Mouse (Mus musculus): Measurements from ENCODE around the gene Scg5.
A peak's percentile ranks its signal among the peaks of the same experiment; 100 is the strongest.

The Scg5 gene

GRCm38 (mm10) chr2:113828943-113829882 is at the start of gene Scg5:
Scg5 (minus strand) TSS chr2:113829121.
- DNase-seq (ENCODE audit: low spot score in 2 of 2), result peak; percentile 92 to 94

DNA sequence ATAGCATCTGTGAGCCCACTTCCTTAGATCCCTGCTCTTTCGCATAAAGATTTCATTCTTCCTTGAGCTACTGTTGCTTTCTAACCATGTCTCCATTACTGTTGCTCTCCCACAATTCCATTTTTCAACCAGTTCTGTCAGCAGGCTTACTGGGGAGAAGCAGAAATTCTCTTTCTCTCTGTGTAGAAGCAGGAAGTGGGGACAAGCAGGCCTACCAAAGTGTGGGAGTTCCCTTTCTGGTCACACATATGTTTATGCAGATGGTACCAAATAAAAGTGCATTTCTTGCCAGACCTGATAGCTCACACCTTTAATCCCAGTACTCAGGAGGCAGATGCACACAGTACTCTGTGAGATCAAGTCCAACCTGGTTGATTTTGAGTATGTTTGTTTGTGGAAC is 41.2 kb upstream of the Scg5 start:
- DNase-seq (ENCODE audit: low spot score in 2 of 2), result no peak

DNA sequence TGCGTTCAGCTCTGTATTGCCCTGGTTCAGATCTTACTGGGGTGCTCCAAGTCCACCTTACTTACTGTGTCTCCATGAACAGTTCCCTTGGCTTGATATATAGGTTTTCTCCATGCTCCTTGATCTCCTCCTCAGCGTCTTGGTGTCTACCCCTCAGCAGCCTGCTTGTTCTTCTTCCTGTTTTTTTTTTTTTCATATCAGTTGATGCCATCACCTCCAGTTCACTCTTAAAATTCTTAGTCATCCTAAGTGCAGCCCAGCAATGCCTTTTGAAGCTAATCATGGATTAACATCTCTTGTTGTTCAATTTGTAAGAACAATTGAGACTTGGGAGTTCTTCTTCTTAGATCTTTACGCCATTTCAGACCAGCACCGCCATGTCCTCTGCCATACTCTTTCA is 39.5 kb upstream of the Scg5 start:
- DNase-seq (ENCODE audit: low spot score in 2 of 2), result no peak

GRCm38 (mm10) chr2:113866155-113866554 is 37.2 kb upstream of the Scg5 start:
- DNase-seq (ENCODE audit: low spot score in 2 of 2), result no peak

DNA sequence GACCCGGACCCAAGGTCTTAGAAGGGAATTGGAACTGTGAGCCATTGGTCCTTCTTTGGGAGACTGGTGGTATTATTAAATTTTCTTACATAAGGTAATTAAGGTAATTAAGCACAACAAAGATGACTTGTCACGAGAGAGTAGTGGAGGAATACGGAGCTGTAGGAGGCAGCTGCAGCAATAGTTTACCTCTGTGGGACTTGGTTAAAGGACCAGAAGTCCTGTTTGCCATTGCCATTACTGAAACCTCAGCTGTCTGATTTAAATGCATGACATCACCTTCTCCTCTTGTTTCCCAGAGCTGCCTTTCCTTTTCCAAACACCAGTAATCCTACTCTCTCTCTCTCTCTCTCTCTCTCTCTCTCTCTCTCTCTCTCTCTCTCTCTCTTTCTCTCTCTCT is 20.2 kb upstream of the Scg5 start:
- DNase-seq (ENCODE audit: low spot score in 2 of 2), result peak in 1 of 2 experiments; percentile 43

- peak; percentile 93 for DNase-seq (ENCODE audit: low spot score in 2 of 2)
Observed at GRCm38 (mm10) chr2:113848245-113849121, 19.6 kb upstream of the Scg5 start, which contains the start of gene Arhgap11a. Arhgap11a (minus strand) TSS chr2:113848661.

DNA sequence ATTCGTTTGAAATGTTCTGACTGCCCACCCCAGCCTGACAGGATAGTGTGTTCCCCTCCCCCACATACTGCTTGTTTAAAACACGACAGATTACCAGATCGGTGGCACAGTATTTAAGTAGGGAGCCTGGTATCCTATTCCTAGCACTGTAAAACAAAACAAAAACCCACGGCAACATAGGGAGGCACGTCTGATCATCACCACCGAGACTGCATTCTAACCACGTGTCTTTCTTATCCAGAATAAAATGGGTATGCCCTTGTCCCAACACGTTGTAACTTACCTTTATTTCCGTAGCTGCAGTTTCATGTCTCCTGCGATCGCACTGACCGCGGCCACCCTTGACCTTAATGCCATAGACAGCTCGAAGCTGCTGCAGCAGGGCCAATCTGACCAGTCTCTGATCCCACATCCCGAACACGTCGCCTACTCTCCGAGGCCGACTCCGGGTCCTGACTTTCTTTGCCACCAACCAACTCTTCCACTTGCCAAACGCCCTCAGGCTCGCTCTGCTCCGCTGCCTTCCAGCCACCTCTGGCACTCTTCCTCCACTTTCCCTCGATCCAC is 18.8 kb upstream of the Scg5 start:
- peak in 1 of 2 experiments; percentile 43 for DNase-seq (ENCODE audit: low spot score in 2 of 2)

GRCm38 (mm10) chr2:113845081-113845480 is 16.2 kb upstream of the Scg5 start:
- no peak for DNase-seq (ENCODE audit: low spot score in 2 of 2)

- no peak for DNase-seq (ENCODE audit: low spot score in 2 of 2)
Observed at GRCm38 (mm10) chr2:113841656-113842437, 12.9 kb upstream of the Scg5 start.

- DNase-seq (ENCODE audit: low spot score in 2 of 2), result no peak
Observed at GRCm38 (mm10) chr2:113839488-113839887, 10.6 kb upstream of the Scg5 start.

- no peak for DNase-seq (ENCODE audit: low spot score in 2 of 2)
Observed at GRCm38 (mm10) chr2:113835219-113835618, 6.3 kb upstream of the Scg5 start.

GRCm38 (mm10) chr2:113828086-113828942 is 607 bp downstream of the Scg5 start:
- DNase-seq (ENCODE audit: low spot score in 2 of 2), result peak in 1 of 2 experiments; percentile 43

DNA sequence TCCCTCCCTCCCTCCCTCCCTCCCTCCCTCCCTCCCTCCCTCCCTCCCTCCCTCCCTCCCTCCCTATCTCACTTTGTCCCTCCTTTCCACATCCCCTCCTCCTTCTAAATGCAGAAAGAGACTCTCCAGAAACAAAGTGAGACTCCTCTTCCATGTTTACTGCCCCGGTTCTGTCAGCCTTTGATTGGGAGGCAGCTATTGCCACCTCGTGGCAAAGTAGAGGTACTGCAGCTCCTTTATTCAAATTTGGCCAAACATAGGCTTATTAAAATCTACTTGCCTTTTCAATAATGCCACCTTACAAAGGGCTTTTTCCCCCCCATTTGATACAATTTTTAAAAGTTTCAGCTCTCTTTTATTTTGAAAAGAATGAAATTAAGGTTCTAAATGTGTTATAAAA is 5.0 kb downstream of the Scg5 start:
- peak; percentile 63 to 73 for DNase-seq (ENCODE audit: low spot score in 2 of 2)

DNA sequence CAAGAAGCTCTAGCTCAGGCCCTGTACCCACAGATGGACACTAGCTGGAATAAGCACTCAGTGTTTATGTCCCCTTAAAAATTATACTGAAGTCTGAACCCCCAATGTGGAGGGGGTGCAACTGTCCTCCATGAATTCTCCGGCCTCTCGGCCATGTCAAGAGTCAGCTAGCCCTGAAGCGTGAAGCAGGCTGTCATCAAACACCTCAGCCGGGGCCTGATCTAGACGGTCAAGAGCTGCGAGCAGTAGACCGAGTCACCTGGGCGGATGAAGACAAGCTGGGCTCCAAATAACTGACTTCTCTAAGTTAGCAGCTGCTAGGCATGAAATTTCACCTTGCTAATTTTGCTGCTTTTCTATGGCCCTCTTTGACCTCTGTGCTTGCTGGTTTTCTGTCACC is 6.6 kb downstream of the Scg5 start:
- DNase-seq (ENCODE audit: low spot score in 2 of 2), result no peak

- no peak for DNase-seq (ENCODE audit: low spot score in 2 of 2)
Observed at GRCm38 (mm10) chr2:113821176-113821734, 7.7 kb downstream of the Scg5 start.

DNA sequence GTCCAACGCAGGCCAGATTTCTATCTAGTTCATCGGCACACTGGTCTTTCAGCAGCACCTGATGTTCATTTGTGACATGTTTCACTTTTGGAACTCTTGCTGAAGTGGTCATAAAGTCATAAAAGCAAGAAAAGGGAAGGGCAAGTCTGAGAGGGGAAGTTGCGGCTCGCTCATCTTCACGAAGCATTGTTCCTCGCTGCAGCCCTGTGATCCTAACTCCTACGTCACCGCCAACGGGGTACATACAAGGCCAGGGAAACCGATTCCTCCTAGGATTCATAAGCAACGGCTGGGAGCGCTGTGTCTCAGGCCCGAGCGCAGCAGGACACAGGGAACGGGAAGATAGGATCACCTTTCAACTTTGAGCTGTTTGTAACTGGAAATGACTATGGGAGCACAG is 8.8 kb downstream of the Scg5 start:
- DNase-seq (ENCODE audit: low spot score in 2 of 2), result no peak

DNA sequence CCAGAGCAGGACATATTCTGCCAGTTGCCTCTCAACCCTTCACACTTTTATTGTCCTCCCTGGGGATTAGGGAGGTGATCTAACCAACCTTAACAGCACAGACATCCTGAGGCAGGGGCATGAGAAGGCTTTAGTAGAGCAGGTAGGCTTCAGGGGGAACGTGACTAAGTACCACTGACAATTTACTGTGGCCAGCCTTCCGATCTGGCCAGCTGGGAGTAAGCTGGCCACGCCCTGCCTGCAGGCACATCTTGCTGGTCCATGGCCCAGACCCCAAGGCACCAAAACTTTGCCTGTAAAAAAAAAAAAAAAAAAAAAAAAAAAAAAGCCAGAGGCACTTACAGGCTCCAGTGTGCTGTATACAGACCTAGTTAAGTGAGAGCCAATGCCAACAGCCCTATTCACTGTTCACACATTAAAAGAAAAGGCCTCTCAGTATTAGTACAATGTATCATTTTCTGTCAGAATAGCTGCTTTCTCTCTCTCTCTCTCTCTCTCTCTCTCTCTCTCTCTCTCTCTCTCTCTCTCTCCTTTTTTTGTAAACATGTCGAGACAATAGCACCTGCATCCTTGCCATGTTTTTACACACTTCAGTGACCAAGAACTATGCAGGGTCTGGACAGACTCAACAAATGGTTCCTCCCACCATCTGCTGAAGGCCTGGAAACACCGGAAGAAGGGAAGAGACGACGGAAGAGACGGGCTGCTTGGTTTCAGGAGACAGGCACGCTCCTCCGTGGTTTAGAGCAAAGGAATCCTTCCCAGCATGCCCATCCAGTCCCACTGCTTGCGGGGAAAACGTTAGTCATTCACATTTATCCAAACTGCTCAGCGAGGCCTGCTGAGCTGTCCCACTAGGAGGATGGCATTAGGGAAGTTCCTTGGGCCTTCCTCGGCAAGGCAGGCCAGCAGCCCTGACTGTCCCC is 11.0 kb downstream of the Scg5 start:
- DNase-seq (ENCODE audit: low spot score in 2 of 2), result peak in 1 of 2 experiments; percentile 15

DNA sequence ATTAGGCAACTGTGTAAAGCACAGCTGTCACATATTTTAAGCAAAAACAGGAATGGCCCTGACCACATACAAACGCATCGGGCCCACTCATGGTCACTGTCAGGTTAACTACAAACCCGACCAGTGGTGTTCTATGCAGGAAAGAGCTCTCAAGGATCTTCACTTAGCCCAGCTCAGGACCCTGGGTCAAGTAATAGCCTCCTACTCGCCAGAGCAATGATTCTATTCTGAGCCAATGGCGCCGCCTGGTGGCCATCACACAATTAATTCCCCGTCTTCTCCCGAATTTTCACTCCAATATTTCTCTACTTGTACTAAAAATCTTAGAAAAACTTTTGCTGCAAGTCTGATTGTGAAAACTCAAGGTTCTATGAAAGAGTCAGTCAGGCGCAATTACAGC is 21.3 kb downstream of the Scg5 start:
- peak in 1 of 2 experiments; percentile 74 for DNase-seq (ENCODE audit: low spot score in 2 of 2)

Data from right cerebral cortex, postnatal 10 days (tissue).